Mouse (Mus musculus): Measurements from ENCODE around the gene Ppat.

GRCm38 (mm10) chr5:76993174-76993814, 41.9 kb upstream of the Ppat start:
- TF ChIP-seq GATA1 (IDR thresholded peaks at IDR 0.05; ENCODE audit: borderline replicate concordance, low read length) = no peak
- no peak for TF ChIP-seq FLI1 (IDR thresholded peaks at IDR 0.05; ENCODE audit: low read length)

All from megakaryocyte, embryonic 14.5 days (primary cell).